In the genomic region with DNA sequence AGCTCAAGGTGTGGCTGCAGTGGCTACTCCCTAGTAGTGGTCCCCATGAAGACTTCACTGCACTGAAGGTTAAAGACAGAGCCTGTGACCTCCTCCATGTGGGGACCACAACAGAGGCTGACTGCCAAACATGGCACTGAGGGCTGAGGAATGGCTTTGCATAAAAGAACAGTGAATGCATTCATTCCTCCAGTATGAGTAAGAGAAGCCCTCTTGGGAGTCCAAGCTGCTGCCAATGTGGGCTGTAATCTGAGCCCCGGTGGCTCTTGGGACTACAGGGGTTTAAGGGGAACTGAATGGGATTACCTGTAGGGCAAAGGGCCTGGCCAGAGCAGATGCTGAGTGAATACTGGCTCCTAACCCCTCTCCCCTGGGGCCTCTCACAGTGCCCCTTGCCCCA, we compare ENCODE assay signal across 13 mouse cellular contexts.
DNase-seq lines count a peak whose midpoint lies in the region; ATAC-seq and TF ChIP-seq lines count a peak whose summit lies in the region.
"Had no signal": no experiment of that assay in that cellular context is flagged by ENCODE, and none has a peak within 500 bp of the region (broad histone marks: within the 10 kb centered on the region; RNA-seq: fewer than 3 reads in every experiment).

No protein-coding gene starts in this region.

- no peak overlapping the region for H3K4me3 ChIP-seq in forebrain, embryonic 14.5 days (ENCODE audit: low read depth, low read length)
- H3K4me3 ChIP-seq in forebrain, embryonic 11.5 days (ENCODE audit: low read depth, low read length), result no peak overlapping the region
- H3K4me3 ChIP-seq in midbrain, embryonic 10.5 days, result no peak overlapping the region
- H3K4me3 ChIP-seq in midbrain, embryonic 16.5 days (ENCODE audit: low read depth, low read length), result no peak overlapping the region
- no peak overlapping the region for H3K4me3 ChIP-seq in limb, embryonic 14.5 days (replicated peaks; ENCODE audit: low read length)
- H3K4me3 ChIP-seq: heart, adult 2 months; intestine, embryonic 15.5 days; stomach, embryonic 15.5 days had no signal

- H3K27me3 ChIP-seq in forebrain, embryonic 14.5 days (replicated peaks; ENCODE audit: control insufficient read depth, insufficient read depth, low read length), result no peaks in the 10 kb centered on the region
- H3K27me3 ChIP-seq in forebrain, embryonic 11.5 days (ENCODE audit: control insufficient read depth, insufficient read depth, low read length), result no peaks in the 10 kb centered on the region
- H3K27me3 ChIP-seq in midbrain, embryonic 10.5 days (ENCODE audit: low read depth, poor library complexity, severe bottlenecking), result no peaks in the 10 kb centered on the region
- no peaks in the 10 kb centered on the region for H3K27me3 ChIP-seq in midbrain, embryonic 16.5 days (ENCODE audit: control insufficient read depth, insufficient read depth, low read depth, low read length)
- H3K27me3 ChIP-seq in limb, embryonic 14.5 days (ENCODE audit: control insufficient read depth, insufficient read depth, low read length), result no peaks in the 10 kb centered on the region
- H3K27me3 ChIP-seq: intestine, embryonic 15.5 days; stomach, embryonic 15.5 days had no signal

- no peak overlapping the region for H3K27ac ChIP-seq in forebrain, embryonic 14.5 days (ENCODE audit: low read depth, low read length)
- H3K27ac ChIP-seq in forebrain, embryonic 11.5 days (ENCODE audit: low read depth, low read length), result no peak overlapping the region
- H3K27ac ChIP-seq in midbrain, embryonic 10.5 days (replicated peaks), result peak overlapping the region; percentile 34; the same call in 1 of the 2 replicates
- no peak overlapping the region for H3K27ac ChIP-seq in midbrain, embryonic 16.5 days (ENCODE audit: low read length)
- H3K27ac ChIP-seq in limb, embryonic 14.5 days (replicated peaks; ENCODE audit: low read depth, low read length), result no peak overlapping the region
- H3K27ac ChIP-seq: heart, adult 2 months; intestine, embryonic 15.5 days; stomach, embryonic 15.5 days had no signal

- H3K36me3 ChIP-seq in forebrain, embryonic 14.5 days (ENCODE audit: control insufficient read depth, insufficient read depth, low read length), result no peaks in the 10 kb centered on the region
- no peaks in the 10 kb centered on the region for H3K36me3 ChIP-seq in forebrain, embryonic 11.5 days (ENCODE audit: control insufficient read depth, insufficient read depth, low read length)
- no peaks in the 10 kb centered on the region for H3K36me3 ChIP-seq in midbrain, embryonic 10.5 days
- no peaks in the 10 kb centered on the region for H3K36me3 ChIP-seq in midbrain, embryonic 16.5 days (ENCODE audit: control insufficient read depth, insufficient read depth, low read length)
- no peaks in the 10 kb centered on the region for H3K36me3 ChIP-seq in limb, embryonic 14.5 days (ENCODE audit: control insufficient read depth, insufficient read depth, low read length)
- H3K36me3 ChIP-seq: intestine, embryonic 15.5 days; stomach, embryonic 15.5 days had no signal

- TF ChIP-seq POLR2A in limb, embryonic 14.5 days (IDR thresholded peaks at IDR 0.05; ENCODE audit: borderline replicate concordance, extremely low read depth, insufficient read depth, insufficient read length), result no peak

- 0% methylated on average over 1 of the region's 1 CpGs for WGBS in forebrain, embryonic 14.5 days
- WGBS in forebrain, embryonic 11.5 days, result 0% methylated on average over 1 of the region's 1 CpGs
- WGBS in midbrain, embryonic 10.5 days, result 10% methylated on average over 1 of the region's 1 CpGs
- 5% methylated on average over 1 of the region's 1 CpGs for WGBS in midbrain, embryonic 16.5 days
- WGBS in limb, embryonic 14.5 days, result 11% methylated on average over 1 of the region's 1 CpGs

- ATAC-seq in forebrain, embryonic 14.5 days, result no peak
- ATAC-seq in forebrain, embryonic 11.5 days (replicated peaks; ENCODE audit: low FRiP score), result no peak
- ATAC-seq in midbrain, embryonic 16.5 days, result no peak
- ATAC-seq in limb, embryonic 14.5 days (ENCODE audit: low FRiP score, low read depth), result peak; percentile 60; the same call in 1 of the 2 replicates
- ATAC-seq in monocyte, adult 5-6 weeks (replicated peaks; ENCODE audit: insufficient number of reproducible peaks, low FRiP score, low TSS enrichment, poor library complexity, severe bottlenecking), result no peak
- ATAC-seq: intestine, embryonic 15.5 days had no signal

- no peak overlapping the region for H3K9ac ChIP-seq in forebrain, embryonic 14.5 days (ENCODE audit: low read length)
- H3K9ac ChIP-seq in forebrain, embryonic 11.5 days (ENCODE audit: low read length), result no peak overlapping the region
- H3K9ac ChIP-seq in midbrain, embryonic 16.5 days (ENCODE audit: low read depth, low read length), result no peak overlapping the region
- H3K9ac ChIP-seq in limb, embryonic 14.5 days (ENCODE audit: low read depth, low read length, severe bottlenecking), result no peak overlapping the region
- H3K9ac ChIP-seq: intestine, embryonic 15.5 days; stomach, embryonic 15.5 days had no signal

- H3K4me1 ChIP-seq in forebrain, embryonic 14.5 days (ENCODE audit: control insufficient read depth, insufficient read depth, low read length), result 0 out of 2 replicates have a peak, but pooled peaks cover 3% of the 10 kb centered on the region
- H3K4me1 ChIP-seq in forebrain, embryonic 11.5 days (replicated peaks; ENCODE audit: control insufficient read depth, insufficient read depth, low read length), result no peaks in the 10 kb centered on the region
- H3K4me1 ChIP-seq in midbrain, embryonic 10.5 days, result peaks cover 34% of the 10 kb centered on the region
- peaks cover 9% of the 10 kb centered on the region for H3K4me1 ChIP-seq in midbrain, embryonic 16.5 days (ENCODE audit: control insufficient read depth, insufficient read depth, low read length)
- peaks cover 15% of the 10 kb centered on the region for H3K4me1 ChIP-seq in limb, embryonic 14.5 days (ENCODE audit: control insufficient read depth, insufficient read depth, low read length)

- H3K4me2 ChIP-seq in forebrain, embryonic 14.5 days (ENCODE audit: low read length), result no peak overlapping the region
- H3K4me2 ChIP-seq in forebrain, embryonic 11.5 days (ENCODE audit: low read depth, low read length, severe bottlenecking), result no peak overlapping the region
- H3K4me2 ChIP-seq in midbrain, embryonic 16.5 days (ENCODE audit: low read length), result no peak overlapping the region
- no peak overlapping the region for H3K4me2 ChIP-seq in limb, embryonic 14.5 days (replicated peaks; ENCODE audit: low read depth, low read length, severe bottlenecking)
- H3K4me2 ChIP-seq: intestine, embryonic 15.5 days; stomach, embryonic 15.5 days had no signal

- no peaks in the 10 kb centered on the region for H3K9me3 ChIP-seq in forebrain, embryonic 14.5 days (replicated peaks; ENCODE audit: control insufficient read depth, low read length)
- H3K9me3 ChIP-seq in forebrain, embryonic 11.5 days (ENCODE audit: control insufficient read depth, low read length), result no peaks in the 10 kb centered on the region
- H3K9me3 ChIP-seq in midbrain, embryonic 10.5 days (replicated peaks), result no peaks in the 10 kb centered on the region
- no peaks in the 10 kb centered on the region for H3K9me3 ChIP-seq in midbrain, embryonic 16.5 days (replicated peaks; ENCODE audit: control insufficient read depth, low read length, poor library complexity, severe bottlenecking)
- no peaks in the 10 kb centered on the region for H3K9me3 ChIP-seq in limb, embryonic 14.5 days (ENCODE audit: control insufficient read depth, low read length)
- H3K9me3 ChIP-seq: intestine, embryonic 15.5 days; stomach, embryonic 15.5 days had no signal

- peak; percentile 61 for DNase-seq in forebrain, embryonic 14.5 days (ENCODE audit: low spot score)
- no peak for DNase-seq in forebrain, embryonic 11.5 days (ENCODE audit: low spot score)
- no peak for DNase-seq in midbrain, embryonic 10.5 days (ENCODE audit: low spot score)
- DNase-seq in embryo, embryonic 11 days, result peak; percentile 61
- peak; percentile 56 for DNase-seq in limb, embryonic 14.5 days (ENCODE audit: low spot score)
- no peak for DNase-seq in testis, postnatal 14 days (ENCODE audit: low spot score)
- DNase-seq: cerebellum, adult 2 months; heart, adult 2 months; right cerebral cortex, postnatal 14 days had no signal

Comparison
In these comparisons a context has a peak if more than half of its experiments do, and no peak if none do; other contexts are left out.
1. DNase-seq: peak in forebrain, embryonic 14.5 days (single experiment), embryo, embryonic 11 days (single experiment) and limb, embryonic 14.5 days (single experiment); none in forebrain, embryonic 11.5 days (single experiment), midbrain, embryonic 10.5 days (single experiment) and testis, postnatal 14 days (single experiment).